Mouse (Mus musculus) spleen, postnatal 10 days (tissue): Measurements from ENCODE around the gene Pwp1.
"Not testable (repeated sequence)": the region's sequence is repeated elsewhere in the genome, so short reads cannot be mapped to it uniquely, and the experiment has no call there.

Experiments used
- DNase-seq, 2 experiments: peaks; one replicate each; pipeline ENCODE4 v3.0.0; 2021 to 2022; ENCODE audit warnings: low spot score in 2 of 2

Pwp1 gene

GRCm38 (mm10) chr10:85829085-85829853 lies at the start of gene Pwp1:
Pwp1 (plus strand) TSS chr10:85829494.
- peak; percentile 8 to 40 for DNase-seq

- DNase-seq, result not testable (repeated sequence)
Measured at GRCm38 (mm10) chr10:85822143-85822696, 7.1 kb upstream of the Pwp1 start.

GRCm38 (mm10) chr10:85823752-85824151 lies 5.5 kb upstream of the Pwp1 start:
- DNase-seq, result not testable (repeated sequence)

- not testable (repeated sequence) for DNase-seq
Measured at GRCm38 (mm10) chr10:85828722-85829084, 591 bp upstream of the Pwp1 start.

GRCm38 (mm10) chr10:85846105-85846862 lies 17.0 kb downstream of the Pwp1 start:
- DNase-seq, result no peak

GRCm38 (mm10) chr10:85871698-85872478 lies 42.6 kb downstream of the Pwp1 start:
- DNase-seq, result peak; percentile 83 to 91

GRCm38 (mm10) chr10:85872479-85872773 lies 43.1 kb downstream of the Pwp1 start:
- no peak for DNase-seq

- DNase-seq, result no peak
Measured at GRCm38 (mm10) chr10:85873861-85874544, 44.7 kb downstream of the Pwp1 start.

GRCm38 (mm10) chr10:85875812-85876211 lies 46.5 kb downstream of the Pwp1 start:
- DNase-seq, result no peak

GRCm38 (mm10) chr10:85879886-85880486 lies 50.7 kb downstream of the Pwp1 start:
- DNase-seq, result no peak

- DNase-seq, result peak; percentile 83 to 97
Measured at GRCm38 (mm10) chr10:85916498-85917309, 87.4 kb downstream of the Pwp1 start, which contains the start of gene Prdm4. Prdm4 (minus strand) TSS chr10:85917142.

GRCm38 (mm10) chr10:85927676-85928445 lies 98.6 kb downstream of the Pwp1 start, which contains the start of gene Ascl4:
Ascl4 (plus strand) TSS chr10:85927681.
- DNase-seq, result no peak

- peak; percentile 33 to 66 for DNase-seq
Measured at GRCm38 (mm10) chr10:85928499-85929207, 99.4 kb downstream of the Pwp1 start.

- no peak for DNase-seq
Measured at GRCm38 (mm10) chr10:85929208-85929591, 99.9 kb downstream of the Pwp1 start.

GRCm38 (mm10) chr10:85929962-85930361 lies 100.7 kb downstream of the Pwp1 start:
- no peak for DNase-seq

GRCm38 (mm10) chr10:85936280-85936965 lies 107.1 kb downstream of the Pwp1 start:
- no peak for DNase-seq
